In genomic region chr2:119172446-119172845, GRCm38 (mm10) we compare ENCODE assay signal across 11 mouse cellular contexts. TPM values are rescaled to one million over a fixed set of nuclear protein-coding genes. Genes with fewer than 3 reads are reported as not detected.
DNase-seq lines count a peak whose midpoint lies in the region; ATAC-seq lines count a peak whose summit lies in the region.
"Had no signal": no experiment of that assay in that cellular context is flagged by ENCODE, and none has a peak within 500 bp of the region (broad histone marks: within the 10 kb centered on the region; RNA-seq: fewer than 3 reads in every experiment).

No protein-coding gene starts in this region.

- WGBS in hindbrain, embryonic 11.5 days = 91% methylated on average over 7 of the region's 7 CpGs
- WGBS in hindbrain, embryonic 16.5 days = 65% methylated on average over 7 of the region's 7 CpGs

- peak overlapping the region; percentile 23; the same call in 1 of the 2 replicates for H3K9ac ChIP-seq in hindbrain, embryonic 11.5 days (ENCODE audit: low read depth, low read length)
- no peak overlapping the region for H3K9ac ChIP-seq in hindbrain, embryonic 16.5 days (ENCODE audit: low read depth, low read length)
- H3K9ac ChIP-seq: limb, embryonic 15.5 days had no signal

- no peaks in the 10 kb centered on the region for H3K9me3 ChIP-seq in hindbrain, embryonic 11.5 days (ENCODE audit: control insufficient read depth, low read length)
- no peaks in the 10 kb centered on the region for H3K9me3 ChIP-seq in hindbrain, embryonic 16.5 days (ENCODE audit: control insufficient read depth, low read length)
- H3K9me3 ChIP-seq: limb, embryonic 15.5 days had no signal

- DNase-seq in hindbrain, embryonic 11.5 days (ENCODE audit: low spot score) = no peak
- DNase-seq in 416B (ENCODE audit: low read depth) (peak; percentile 38), NIH3T3 (ENCODE audit: low read depth) (peak; percentile 34)
- no peak for DNase-seq in left cerebral cortex, postnatal 4 days
- no peak for DNase-seq in adrenal gland, postnatal 36 days
- DNase-seq: spleen, adult 18-20 months had no signal

- no peaks in the 10 kb centered on the region for H3K36me3 ChIP-seq in hindbrain, embryonic 11.5 days (ENCODE audit: control insufficient read depth, insufficient read depth, low read length)
- H3K36me3 ChIP-seq in hindbrain, embryonic 16.5 days (ENCODE audit: control insufficient read depth, insufficient read depth, low read length) = peaks cover 6% of the 10 kb centered on the region; the same call in 1 of the 2 replicates

- intact Hi-C loops in left cerebral cortex, postnatal 4 days (cut with DNase I) = no loop called here

- no peak overlapping the region for H3K27ac ChIP-seq in hindbrain, embryonic 11.5 days (ENCODE audit: low read depth, low read length)
- no peak overlapping the region for H3K27ac ChIP-seq in hindbrain, embryonic 16.5 days (ENCODE audit: low read depth, low read length)
- H3K27ac ChIP-seq: layer of hippocampus, adult 2 months; limb, embryonic 15.5 days had no signal

- no peak overlapping the region for H3K4me3 ChIP-seq in hindbrain, embryonic 11.5 days (ENCODE audit: low read depth, low read length)
- no peak overlapping the region for H3K4me3 ChIP-seq in hindbrain, embryonic 16.5 days (ENCODE audit: low read length)
- H3K4me3 ChIP-seq: layer of hippocampus, adult 2 months; limb, embryonic 15.5 days had no signal

- no peak for ATAC-seq in hindbrain, embryonic 11.5 days (ENCODE audit: low FRiP score)
- no peak for ATAC-seq in hindbrain, embryonic 16.5 days
- peak; percentile 7; the same call in 1 of the 2 replicates for ATAC-seq in megakaryocyte progenitor cell, adult 5-6 weeks (replicated peaks; ENCODE audit: poor library complexity)

- H3K4me2 ChIP-seq in hindbrain, embryonic 11.5 days (replicated peaks; ENCODE audit: low read depth, low read length) = no peak overlapping the region
- H3K4me2 ChIP-seq in hindbrain, embryonic 16.5 days (ENCODE audit: low read length) = no peak overlapping the region
- H3K4me2 ChIP-seq: limb, embryonic 15.5 days had no signal

- H3K27me3 ChIP-seq in hindbrain, embryonic 11.5 days (ENCODE audit: control insufficient read depth, insufficient read depth, low read length) = peaks cover 8% of the 10 kb centered on the region
- no peaks in the 10 kb centered on the region; the same call in 1 of the 2 replicates for H3K27me3 ChIP-seq in hindbrain, embryonic 16.5 days (replicated peaks; ENCODE audit: control insufficient read depth, insufficient read depth, low read length)

- H3K4me1 ChIP-seq in hindbrain, embryonic 11.5 days (replicated peaks; ENCODE audit: control insufficient read depth, insufficient read depth, low read length) = peaks cover 10% of the 10 kb centered on the region
- H3K4me1 ChIP-seq in hindbrain, embryonic 16.5 days (ENCODE audit: control insufficient read depth, insufficient read depth, low read depth, low read length) = peaks cover 20% of the 10 kb centered on the region

RNA-seq across cellular contexts. Expression of gene Gm14137, which starts 1.9 kb away (rescaled TPM):
- polyA plus RNA-seq in hindbrain, embryonic 11.5 days (2014; fragmentation: Nextera tagmentation; extraction: Ambion mirVana) = 0.32 and 0.33 TPM in 2 replicates
- polyA plus RNA-seq in hindbrain, embryonic 16.5 days (2015; fragmentation: Nextera tagmentation; extraction: Ambion mirVana) = 0.86 TPM in 2 replicates
- not detected in 2 replicates for total RNA-seq in megakaryocyte progenitor cell, adult 5-6 weeks (2015)
- total RNA-seq in megakaryocyte progenitor cell, adult 5-6 weeks (2017) = not detected in 2 replicates
- not detected for total RNA-seq in left cerebral cortex, postnatal 4 days (2021)
- under 1 TPM; 0.13 TPM for total RNA-seq in adrenal gland, postnatal 36 days (2021)
- total RNA-seq: heart, postnatal 10 days; layer of hippocampus, adult 2 months had no signal

RNA-seq across cellular contexts. Expression of gene Gchfr, which starts 4.9 kb away (rescaled TPM):
- 4.9 and 5.4 TPM in 2 replicates for polyA plus RNA-seq in hindbrain, embryonic 11.5 days (2014; fragmentation: Nextera tagmentation; extraction: Ambion mirVana)
- polyA plus RNA-seq in hindbrain, embryonic 16.5 days (2015; fragmentation: Nextera tagmentation; extraction: Ambion mirVana) = 10.9 and 16.2 TPM in 2 replicates
- 0.42 and 4.3 TPM in 2 replicates for total RNA-seq in megakaryocyte progenitor cell, adult 5-6 weeks (2015)
- total RNA-seq in megakaryocyte progenitor cell, adult 5-6 weeks (2017) = not detected in 2 replicates
- not detected for total RNA-seq in left cerebral cortex, postnatal 4 days (2021)
- total RNA-seq in adrenal gland, postnatal 36 days (2021) = 10 to 100 TPM; 16.1 to 23.8 TPM
- total RNA-seq: layer of hippocampus, adult 2 months had no signal

RNA-seq across cellular contexts. Expression of gene Rmdn3, which starts 15.6 kb away (rescaled TPM):
- polyA plus RNA-seq in hindbrain, embryonic 11.5 days (2014; fragmentation: Nextera tagmentation; extraction: Ambion mirVana) = 43.6 and 45.7 TPM in 2 replicates
- 49.3 and 50.1 TPM in 2 replicates for polyA plus RNA-seq in hindbrain, embryonic 16.5 days (2015; fragmentation: Nextera tagmentation; extraction: Ambion mirVana)
- 19.5 and 21.0 TPM in 2 replicates for total RNA-seq in megakaryocyte progenitor cell, adult 5-6 weeks (2015)
- 39.8 and 44.2 TPM in 2 replicates for total RNA-seq in megakaryocyte progenitor cell, adult 5-6 weeks (2017)
- 10 to 100 TPM; 38.4 to 44.5 TPM for total RNA-seq in left cerebral cortex, postnatal 4 days (2021)
- total RNA-seq in adrenal gland, postnatal 36 days (2021) = 10 to 100 TPM; 63.6 to 65.0 TPM

RNA-seq across cellular contexts. Expression of gene Zfyve19, which starts 36.0 kb away (rescaled TPM):
- polyA plus RNA-seq in hindbrain, embryonic 11.5 days (2014; fragmentation: Nextera tagmentation; extraction: Ambion mirVana) = 42.9 and 46.2 TPM in 2 replicates
- 70.4 and 75.7 TPM in 2 replicates for polyA plus RNA-seq in hindbrain, embryonic 16.5 days (2015; fragmentation: Nextera tagmentation; extraction: Ambion mirVana)
- 29.4 and 38.4 TPM in 2 replicates for total RNA-seq in megakaryocyte progenitor cell, adult 5-6 weeks (2015)
- 59.2 and 79.1 TPM in 2 replicates for total RNA-seq in megakaryocyte progenitor cell, adult 5-6 weeks (2017)
- total RNA-seq in left cerebral cortex, postnatal 4 days (2021) = 10 to 100 TPM; 51.3 to 52.0 TPM
- total RNA-seq in adrenal gland, postnatal 36 days (2021) = 10 to 100 TPM; 30.2 to 30.5 TPM

RNA-seq across cellular contexts. Expression of gene Dnajc17, which starts 36.1 kb away (rescaled TPM):
- polyA plus RNA-seq in hindbrain, embryonic 11.5 days (2014; fragmentation: Nextera tagmentation; extraction: Ambion mirVana) = 22.0 and 22.2 TPM in 2 replicates
- 23.3 and 23.6 TPM in 2 replicates for polyA plus RNA-seq in hindbrain, embryonic 16.5 days (2015; fragmentation: Nextera tagmentation; extraction: Ambion mirVana)
- total RNA-seq in megakaryocyte progenitor cell, adult 5-6 weeks (2015) = 32.6 and 34.6 TPM in 2 replicates
- 86.0 and 87.8 TPM in 2 replicates for total RNA-seq in megakaryocyte progenitor cell, adult 5-6 weeks (2017)
- 10 to 100 TPM; 25.0 to 25.1 TPM for total RNA-seq in left cerebral cortex, postnatal 4 days (2021)
- total RNA-seq in adrenal gland, postnatal 36 days (2021) = 10 to 100 TPM; 14.4 to 14.6 TPM

Comparison
In these comparisons a context has a peak if more than half of its experiments do, and no peak if none do; other contexts are left out.
1. DNase-seq: peak in 416B (single experiment) and NIH3T3 (single experiment); none in hindbrain, embryonic 11.5 days (single experiment), left cerebral cortex, postnatal 4 days (single experiment) and adrenal gland, postnatal 36 days (0 of 2).